Mouse (Mus musculus) megakaryocyte, embryonic 14.5 days (primary cell): ENCODE measurements around the gene Gna13.

Source experiments
- FLI1 ChIP-seq: IDR thresholded peaks from 2 replicates; pipeline ENCODE4 v1.6.1; 2012; ENCODE audit warnings: low read length, inconsistent platforms, mixed read lengths
- GATA1 ChIP-seq: IDR thresholded peaks from 3 replicates; pipeline ENCODE4 v1.6.1; 2012; ENCODE audit warnings: mixed read lengths, low read length, inconsistent platforms, borderline replicate concordance

DNA sequence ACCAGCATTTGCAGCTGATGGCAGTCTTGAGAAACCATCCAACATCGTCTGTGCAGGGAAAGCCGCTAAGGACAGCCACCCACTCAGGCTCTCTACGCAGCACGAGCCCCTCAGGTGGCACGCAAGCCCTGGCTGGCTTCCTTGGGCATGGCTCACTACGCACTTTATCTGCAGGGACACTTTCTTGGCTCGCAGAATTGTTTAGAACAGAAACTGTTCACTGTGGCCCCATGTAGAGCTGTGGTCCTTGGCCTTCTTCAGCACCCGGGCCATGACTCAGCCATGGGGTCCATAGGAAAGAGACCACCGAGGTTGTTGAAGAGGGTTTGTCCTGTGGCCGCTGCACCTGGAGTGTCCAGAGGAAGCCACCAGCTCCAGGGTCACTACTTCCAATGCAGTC is 34.7 kb upstream of the Gna13 start:
- TF ChIP-seq GATA1: no peak
- TF ChIP-seq FLI1: no peak
